Mouse (Mus musculus) naive thymus-derived CD4-positive, alpha-beta T cell, adult 2 months (primary cell): ENCODE results near the gene Rbfox1.

ENCODE experiments used
- DNase-seq: peaks from one replicate; pipeline ENCODE4 v3.0.0-alpha.2; 2011; ENCODE audit warnings: low read depth

Rbfox1 gene

DNA sequence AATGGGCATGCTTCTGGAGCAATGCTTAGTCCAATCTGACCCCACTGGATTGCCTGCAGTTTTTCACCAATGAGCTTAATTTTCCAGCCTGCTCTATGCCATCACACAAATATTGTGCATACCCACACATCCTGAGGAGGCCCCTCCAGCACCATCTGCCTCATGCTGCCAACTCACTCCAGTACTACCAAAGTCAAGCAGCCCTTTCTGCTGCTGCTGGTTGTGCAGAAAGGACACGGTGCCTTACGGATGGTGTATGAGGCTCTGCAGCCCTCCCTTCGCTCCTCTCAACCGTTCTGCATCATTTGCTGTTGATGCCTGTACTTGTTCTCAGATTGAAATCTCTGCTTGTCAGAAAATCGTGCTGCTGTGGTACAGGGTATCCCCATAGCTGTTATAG, 468.0 kb downstream of the Rbfox1 start:
- DNase-seq: no peak

DNA sequence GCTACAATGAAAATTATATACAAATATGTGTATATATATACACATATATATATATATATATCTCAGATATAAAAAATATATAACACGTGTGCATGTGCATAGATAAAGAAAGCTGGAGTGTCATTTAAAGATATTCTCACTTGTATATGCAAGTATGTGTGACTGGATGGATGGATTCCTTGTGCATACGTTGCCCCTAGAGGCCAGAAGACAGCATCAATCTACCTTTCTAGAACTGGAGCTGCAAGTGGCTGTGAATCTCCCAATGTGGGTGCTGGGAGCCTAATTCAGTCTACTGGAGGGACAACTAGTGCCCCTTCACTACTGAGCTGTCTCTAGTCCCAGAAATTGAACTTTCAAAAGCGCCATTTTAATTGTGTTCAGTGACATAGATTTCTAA, 471.8 kb downstream of the Rbfox1 start:
- DNase-seq: no peak

DNA sequence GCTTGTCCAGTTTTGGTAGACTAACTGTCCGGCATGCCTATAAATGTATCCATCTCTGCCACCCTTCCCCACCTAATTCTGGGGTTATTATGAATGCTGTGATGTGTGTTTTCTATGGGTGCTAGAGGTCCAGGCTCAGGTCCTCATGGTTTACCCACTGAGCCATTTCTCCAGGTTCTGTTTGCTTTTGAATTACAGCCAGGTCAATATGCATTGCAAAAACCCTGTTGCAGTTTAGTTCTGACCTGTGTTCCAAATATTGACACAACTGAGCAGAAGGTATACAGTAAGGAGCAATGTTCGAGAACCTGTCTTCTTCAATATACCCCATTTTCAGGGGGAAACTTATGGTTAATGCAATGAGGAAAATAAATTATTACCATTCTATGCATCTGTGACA, 480.6 kb downstream of the Rbfox1 start:
- DNase-seq: no peak

DNA sequence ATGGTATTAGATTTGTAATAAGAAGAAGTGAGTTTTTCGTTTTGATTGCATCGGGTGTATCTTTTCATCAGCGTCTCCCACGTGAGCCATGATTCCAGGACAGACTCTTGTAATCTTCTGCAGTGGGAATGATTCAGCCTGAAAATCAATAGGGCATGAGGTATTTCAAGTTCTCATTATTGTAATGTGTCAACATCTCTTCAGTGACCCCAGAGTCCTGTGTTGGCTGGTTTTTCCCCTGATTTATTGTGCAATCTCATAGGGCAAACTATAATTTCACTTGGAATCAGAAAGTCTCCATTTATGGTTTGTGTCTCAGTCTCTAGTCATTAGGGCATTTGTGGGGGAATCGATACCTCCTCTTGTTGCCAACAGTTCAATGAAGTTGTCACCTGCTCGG, 481.5 kb downstream of the Rbfox1 start:
- DNase-seq: no peak

DNA sequence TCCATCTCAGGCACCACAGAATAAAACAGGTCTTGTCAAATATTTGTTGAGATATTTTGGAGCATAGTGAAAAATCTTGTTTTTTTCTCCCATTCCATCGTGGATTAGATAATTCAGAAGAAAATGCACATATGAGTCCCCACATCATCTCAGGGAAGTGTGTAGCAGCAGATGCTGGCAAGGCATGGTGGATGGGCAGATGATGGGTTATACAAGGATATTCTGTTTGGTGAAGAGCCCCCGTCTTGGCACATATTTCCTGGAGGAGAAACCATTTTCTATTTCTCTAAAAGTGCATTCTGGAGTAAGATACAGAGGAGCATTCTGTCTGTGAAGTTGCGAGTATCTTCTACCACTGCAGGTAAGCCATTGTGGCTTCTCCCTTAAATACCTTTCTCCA, 495.8 kb downstream of the Rbfox1 start:
- DNase-seq: no peak

DNA sequence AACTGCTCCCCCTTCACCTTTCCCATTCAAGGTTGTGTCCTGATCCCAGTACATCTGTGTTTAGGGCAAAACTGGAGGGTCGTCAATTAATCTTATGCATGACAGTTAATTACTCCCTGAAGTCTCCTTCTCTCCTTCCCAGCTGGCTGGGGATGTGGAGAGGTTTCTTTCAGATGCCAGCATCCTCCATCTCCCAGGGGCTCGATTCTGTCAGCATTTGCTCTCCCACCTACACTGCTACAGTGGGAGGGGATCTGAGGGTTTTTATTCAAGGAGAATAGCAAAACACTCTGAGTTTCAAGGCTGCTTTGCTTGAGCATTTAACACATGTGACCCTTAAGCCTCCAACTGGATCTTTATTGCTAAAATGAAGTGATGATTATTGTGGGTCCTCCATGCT, 496.4 kb downstream of the Rbfox1 start:
- DNase-seq: no peak

DNA sequence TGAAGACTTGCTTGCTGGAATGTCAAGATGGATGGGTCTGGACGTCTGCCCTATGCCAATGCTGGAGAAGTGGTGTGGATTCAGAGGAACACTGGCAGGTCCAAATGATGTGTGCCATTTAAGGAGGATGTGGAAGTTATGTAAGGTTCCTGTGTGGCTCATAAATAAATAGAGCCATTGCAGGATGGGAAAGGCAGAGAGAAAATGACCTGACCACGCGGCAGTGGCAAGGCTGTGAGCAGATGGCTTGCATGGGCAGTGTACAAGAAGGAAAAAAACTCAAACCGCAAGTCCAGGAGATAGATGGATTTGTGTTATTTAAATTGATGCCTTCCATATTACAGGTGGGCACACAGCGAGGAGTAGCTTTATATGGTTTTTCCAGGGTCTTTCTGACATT, 497.6 kb downstream of the Rbfox1 start:
- no peak for DNase-seq

DNA sequence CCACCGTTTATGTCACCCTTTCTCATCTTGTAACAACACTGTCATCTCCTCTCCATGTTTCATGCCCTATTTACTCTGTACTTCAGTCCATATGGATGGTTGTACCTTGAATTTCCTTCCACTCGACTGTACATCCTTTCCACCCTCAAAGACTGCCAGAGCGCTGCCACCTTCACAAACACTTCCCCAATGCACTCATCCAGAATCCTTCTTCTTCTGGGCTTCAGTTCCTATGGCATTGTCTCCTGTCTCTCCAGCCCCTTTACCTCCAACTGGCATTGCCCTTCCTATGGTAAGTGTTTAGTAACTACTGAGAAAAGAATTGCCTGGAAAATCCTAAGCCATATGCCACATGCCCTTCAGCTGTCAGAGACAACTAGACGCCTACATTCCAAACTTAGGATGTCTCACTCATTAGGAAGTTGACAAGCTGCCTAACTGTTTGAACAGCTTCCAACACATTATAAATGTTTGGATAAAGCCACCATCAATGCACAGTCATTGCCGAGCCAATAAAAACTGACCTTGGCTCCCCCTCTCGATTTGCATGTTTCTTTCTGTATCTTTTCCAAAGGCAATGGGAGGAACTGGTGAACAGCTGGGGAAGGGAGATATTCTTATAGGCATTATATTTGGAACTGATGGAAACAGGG, 505.2 kb downstream of the Rbfox1 start:
- no peak for DNase-seq

DNA sequence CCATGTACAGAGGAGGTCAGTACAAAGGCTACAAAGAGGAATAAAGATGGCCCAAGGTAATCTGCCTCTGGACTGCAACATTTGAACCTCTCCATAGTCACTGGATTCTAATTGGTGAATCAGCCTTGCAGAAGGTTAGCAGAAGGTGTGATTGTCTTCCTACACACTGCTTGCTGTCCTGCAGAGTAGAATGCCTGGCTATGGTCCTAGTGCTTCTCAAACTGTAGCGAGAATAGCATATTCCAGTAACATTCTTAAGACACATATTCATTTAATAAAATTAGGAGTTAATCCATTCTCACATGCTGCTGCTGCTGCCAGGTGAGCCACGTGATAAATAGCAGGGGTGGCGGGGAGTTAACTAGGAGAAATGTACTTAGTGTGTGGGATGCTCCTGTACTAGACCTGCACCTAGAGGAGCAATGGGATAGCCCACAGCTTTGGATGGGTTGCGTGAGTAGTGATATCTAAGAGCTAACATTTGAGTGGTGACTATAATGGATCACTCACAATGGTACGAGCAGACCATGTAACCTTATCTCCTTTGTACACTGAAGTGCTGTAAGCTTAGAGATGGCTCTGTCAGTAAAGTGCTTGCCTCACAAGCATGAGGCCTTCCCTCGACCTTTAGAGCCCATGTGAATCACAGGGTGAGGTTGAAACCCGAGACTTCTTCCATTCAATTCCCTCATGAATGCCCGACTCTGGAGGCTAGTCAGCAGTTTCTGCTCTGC, 511.7 kb downstream of the Rbfox1 start:
- DNase-seq: no peak

DNA sequence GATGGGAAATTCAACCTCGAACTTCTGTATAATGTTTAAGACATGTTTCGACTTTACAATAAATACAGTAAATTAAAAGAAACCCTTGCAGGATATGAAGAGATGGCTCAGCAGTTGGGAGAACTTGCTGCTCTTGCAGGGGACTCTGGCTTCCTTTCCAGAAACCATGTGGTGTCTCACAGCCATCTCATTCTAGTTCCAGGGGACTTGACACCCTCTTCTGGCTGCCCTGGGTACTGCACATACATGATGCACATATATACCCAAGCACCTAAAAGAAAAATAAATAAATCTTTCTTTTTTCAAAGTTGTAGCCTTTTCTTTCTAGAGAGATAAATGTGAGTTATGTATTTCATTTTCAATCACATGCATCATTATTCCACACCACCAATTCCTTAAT, 512.5 kb downstream of the Rbfox1 start:
- no peak for DNase-seq

DNA sequence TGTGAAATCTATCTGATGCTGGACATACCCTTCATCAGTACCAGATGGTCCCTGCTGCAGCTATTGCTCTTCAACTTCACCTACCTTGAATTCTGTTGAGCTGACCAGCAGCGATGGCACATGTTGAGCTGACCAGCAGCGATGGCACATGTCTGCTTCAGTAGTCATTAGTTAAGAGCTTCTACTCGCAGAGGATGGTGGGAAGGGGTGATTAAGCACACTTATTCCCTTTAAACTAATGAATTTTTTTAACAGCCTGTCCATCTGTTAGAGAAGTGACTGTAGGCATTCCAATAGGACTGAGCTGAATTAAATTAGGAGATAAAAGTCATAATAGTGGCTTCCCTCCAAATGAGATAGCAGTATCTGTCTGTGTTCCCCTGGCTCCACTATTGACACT, 517.7 kb downstream of the Rbfox1 start:
- DNase-seq: no peak

DNA sequence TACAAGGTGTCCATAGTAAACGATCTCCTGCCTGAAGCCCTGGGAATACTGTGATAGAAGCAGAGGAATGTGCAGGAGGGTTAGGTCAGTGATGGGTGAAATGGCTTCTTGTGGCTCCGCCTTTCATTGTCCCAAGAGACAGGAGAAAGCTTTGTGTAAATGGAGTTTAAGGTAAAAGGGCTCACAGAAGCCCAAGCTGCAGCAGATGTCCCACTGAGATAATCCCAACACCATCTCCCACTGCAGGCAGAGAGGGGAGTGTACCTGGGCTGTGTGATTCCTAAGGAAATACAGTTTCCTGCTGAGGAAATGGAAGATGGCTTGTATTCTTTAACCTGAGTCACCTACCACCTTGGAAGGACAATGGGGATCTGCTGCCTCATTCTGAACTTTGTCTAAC, 529.7 kb downstream of the Rbfox1 start:
- DNase-seq: no peak

DNA sequence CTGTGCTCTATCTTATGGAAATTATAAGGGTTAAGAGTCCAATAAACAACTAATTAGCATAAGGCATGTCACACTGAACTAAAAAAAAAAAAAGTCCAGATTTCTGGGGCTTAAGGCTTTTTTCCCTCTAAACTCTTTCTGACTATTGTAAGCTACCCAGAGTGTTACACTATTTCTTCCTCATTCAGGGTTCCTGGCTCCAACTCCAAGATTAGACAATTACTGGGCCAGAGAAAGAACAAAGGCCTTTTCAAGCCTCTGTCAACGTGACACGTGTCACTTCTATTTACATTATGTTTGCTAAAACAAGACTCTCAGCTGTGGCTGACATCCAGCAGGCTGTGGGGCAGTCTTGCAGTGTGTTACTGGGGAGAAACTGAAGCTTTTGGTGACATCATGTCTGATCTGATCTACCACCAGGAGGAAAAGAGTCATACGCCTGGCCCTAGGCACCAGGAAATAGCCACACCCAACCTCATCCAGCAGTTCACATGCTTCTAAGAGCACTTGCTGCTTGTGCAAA, 536.5 kb downstream of the Rbfox1 start:
- DNase-seq: no peak

DNA sequence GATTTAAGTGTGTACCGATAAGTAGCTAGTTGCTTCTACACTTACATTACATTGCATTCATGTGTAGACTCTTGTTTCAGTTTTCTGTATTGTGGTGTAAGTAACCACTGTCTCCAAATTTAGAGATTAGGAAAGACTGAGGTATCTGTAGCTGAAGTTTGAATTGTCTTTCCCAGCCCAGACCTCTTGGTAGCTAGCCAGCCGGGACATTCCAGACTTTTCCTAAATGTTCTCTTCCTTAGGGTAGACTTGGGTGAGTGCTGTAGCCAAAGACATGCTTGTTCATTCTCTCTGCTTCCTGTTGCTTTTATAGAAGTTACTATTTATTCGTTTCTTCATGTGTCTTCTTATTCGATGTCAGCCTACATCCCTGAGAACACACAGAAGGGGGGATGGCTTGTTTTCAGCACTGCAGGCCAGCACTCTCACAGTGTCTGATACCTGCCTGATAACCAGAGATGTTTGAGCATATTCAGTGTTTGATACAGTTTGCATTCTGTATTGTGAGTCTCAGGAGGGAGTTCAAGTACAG, 538.8 kb downstream of the Rbfox1 start:
- DNase-seq: no peak

DNA sequence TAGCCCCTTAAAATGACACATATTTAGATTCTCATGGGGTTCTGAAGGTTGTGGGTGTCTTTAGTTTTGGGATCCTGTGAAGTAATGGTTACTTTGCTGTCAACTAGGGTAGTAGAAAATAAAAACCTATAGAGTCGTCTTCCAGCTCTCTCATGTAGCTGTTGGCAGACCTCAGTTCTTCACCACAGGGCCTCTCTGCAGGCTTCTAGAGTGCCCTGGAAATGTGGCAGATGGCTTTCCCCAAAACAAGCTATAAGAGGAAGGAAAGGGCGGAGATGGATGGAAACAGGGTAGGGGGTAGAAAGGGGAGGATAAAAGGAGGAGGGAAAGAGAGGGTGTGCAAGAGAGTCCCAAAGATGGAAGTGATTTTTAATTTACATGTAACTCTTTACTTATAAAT, 539.6 kb downstream of the Rbfox1 start:
- DNase-seq: no peak

DNA sequence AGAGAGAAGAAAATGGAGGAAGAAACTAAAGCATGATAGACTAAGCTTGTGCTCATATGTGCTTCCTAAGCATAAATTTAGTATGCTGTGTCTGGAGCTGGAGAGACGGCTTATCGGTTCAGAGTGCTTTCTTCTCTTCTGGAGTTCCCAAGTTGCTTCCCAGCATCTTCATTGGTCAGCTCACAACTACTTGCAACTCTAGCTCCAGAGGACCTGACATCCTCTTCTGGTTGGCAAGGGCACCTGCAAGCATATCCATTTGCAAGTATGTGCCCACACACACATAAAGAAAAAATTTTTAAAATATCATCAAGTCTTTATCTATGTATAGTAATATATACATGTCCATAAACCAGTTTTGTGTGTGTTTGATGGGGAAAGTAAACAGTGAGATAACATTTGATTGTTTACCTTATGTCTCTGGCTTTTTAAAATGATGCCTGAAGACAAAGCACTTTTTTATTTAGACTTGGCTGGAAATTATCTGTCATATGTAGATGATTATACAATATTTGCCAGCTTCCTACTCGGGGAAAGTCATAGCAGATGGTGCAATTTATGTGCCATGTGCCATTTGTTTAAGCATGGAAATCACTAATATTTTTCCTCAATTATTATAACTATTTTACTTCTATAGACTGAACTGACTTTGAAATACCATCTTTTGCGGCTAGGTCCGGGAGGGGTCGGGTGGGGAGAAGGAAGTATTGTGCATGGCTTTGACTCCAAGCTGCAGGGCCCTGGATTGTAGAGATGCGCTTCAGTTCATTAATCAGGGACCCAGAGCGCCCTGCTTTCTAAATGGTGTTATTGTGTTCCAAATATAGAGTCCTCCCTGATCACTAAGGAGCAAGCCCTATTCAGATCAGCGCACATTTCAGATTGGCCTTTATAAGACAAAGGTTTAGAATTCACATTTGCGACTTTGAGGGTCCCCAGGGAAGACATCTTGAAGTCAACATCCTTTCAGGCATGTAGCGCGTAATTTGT, 542.4 kb downstream of the Rbfox1 start:
- no peak for DNase-seq

DNA sequence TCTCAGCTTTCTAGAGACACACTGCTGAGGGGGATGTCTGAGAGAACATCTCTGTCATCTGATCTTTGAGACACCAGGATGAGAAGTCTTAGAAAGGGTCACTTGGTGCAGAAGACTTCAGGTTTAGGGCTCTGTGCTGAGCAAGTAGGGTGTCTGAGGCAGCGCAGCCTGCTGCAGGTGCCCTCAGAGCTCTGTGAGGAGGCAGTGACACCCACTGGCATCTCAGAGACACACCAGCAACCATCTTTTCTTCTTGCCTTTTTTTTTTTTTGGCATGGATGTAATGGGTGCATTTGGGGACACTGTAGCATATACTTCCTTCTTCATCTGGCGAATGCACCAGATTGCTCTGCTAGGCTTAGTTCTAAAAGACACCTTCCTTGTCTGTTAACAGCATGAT, 545.8 kb downstream of the Rbfox1 start:
- no peak for DNase-seq

DNA sequence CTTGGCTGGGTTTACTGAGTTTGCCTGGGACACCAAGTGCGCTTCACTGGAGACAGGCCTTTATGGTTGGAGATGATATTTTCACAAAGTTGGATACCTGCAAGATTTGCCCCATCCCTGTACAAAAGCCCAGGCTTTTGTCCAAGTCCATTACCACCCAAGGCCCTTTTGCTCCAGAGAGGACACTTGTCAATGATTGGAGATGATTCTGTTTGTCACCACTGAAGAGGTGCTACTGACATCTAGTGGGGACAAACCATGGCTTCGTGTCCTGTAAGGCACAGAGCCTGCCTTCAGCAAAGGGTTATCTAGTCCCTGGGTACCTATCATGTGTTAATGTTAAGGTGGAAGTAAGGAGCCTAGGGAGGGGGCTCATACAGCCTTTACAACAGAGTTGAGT, 551.3 kb downstream of the Rbfox1 start:
- no peak for DNase-seq

DNA sequence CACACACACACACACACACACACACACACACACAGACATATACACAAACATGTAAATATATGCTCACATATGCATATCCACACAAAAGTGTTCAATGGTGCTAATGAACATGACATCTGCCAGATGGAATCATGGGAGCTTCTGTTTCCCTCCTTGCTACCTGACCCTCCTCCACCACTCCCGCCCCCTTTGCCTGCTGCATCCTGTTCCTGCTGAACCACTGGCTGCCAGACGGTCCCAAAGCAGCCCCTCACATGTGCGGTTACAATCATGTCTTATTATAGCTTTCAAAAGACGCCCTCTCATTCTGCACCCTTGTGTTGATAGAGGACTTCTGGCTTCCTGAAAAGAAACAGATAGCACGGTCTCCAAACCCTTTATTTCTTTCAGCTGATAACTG, 563.1 kb downstream of the Rbfox1 start:
- no peak for DNase-seq

DNA sequence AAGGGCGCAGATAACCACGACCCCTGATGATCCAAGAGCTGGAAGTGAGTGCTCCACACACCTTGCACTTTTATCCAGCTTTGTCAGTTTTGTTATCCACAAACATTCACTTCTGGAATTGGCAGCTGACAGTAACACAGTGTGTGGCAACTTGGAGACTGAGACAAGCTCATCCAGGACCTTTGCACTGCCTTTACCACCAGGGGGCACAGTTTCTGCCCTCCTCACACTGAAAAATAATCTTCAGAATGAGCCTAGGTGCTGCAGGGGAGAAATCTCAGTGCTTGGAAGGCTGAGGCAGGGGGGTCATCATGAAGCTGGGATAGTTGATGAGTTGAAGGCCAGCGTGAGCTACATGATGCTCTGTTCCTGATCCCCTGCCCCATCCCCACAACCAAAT, 570.2 kb downstream of the Rbfox1 start:
- no peak for DNase-seq

DNA sequence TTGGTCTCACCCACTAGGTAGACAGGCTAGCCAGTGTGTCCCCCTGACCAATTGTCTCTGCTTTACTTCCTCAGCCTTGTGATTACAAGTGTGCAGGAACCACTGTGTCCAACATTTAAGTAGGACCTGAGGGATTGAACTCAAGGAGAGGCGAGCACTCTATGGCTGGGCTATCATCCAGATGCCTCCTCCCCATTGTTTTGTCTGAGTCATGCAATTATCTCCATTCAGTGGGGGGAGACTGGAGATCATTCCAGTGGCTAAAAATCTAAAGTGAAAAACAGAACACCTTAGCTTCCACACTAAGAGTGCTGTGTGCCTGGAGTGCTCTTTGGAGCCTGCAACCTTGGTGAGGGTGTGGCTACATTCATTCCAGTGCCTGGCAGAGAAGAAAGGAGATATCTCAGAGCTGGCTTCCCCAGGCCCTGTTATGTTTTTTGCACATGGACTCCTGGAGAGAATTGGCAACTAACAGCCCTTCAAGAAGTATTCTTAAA, 594.0 kb downstream of the Rbfox1 start:
- DNase-seq: no peak
